Mouse (Mus musculus): ENCODE results near the gene Hnrnpul2.

- TF ChIP-seq GATA1 (IDR thresholded peaks at IDR 0.05; ENCODE audit: borderline replicate concordance, low read length) (no peak), FLI1 (IDR thresholded peaks at IDR 0.05; ENCODE audit: low read length) (no peak)
Observed at GRCm38 (mm10) chr19:8830664-8831063, 10.9 kb downstream of the Hnrnpul2 start.

All from megakaryocyte, embryonic 14.5 days (primary cell).